Mouse (Mus musculus): ENCODE measurements around the gene Nhp2. TPM values are rescaled to one million over a fixed set of nuclear protein-coding genes. Genes with fewer than 3 reads are reported as not detected.

Gene Nhp2
- total RNA-seq, 2 experiments from 2014 or later, result 45.0 to 46.2 TPM

DNA sequence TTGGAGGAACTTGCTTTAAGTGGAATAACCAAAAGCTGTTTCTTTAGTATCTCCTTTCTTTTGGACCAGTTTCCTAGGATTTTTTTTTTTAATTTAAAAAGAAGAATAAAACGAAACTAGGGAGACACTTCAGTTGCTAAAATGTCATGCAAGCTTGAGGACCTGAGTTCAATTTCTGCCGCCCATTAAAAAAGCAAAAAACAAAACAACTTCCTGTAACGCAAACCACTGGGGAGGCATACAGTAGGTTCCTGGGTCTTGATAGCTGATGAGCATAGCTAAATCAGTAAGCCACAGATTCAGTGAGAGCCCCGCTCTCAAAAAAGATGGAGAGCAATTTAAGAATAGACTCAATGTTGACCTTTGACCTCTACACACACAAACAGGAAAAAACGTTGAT lies 19.0 kb downstream of the Nhp2 start:
- intact Hi-C loops (cut with DNase I), result loop anchor here (5.0 kb wide), 1 partner anchor 44 kb away; no protein-coding TSS in a partner anchor
- DNase-seq (ENCODE audit: extremely low spot score in 1 of 2, low spot score in 2 of 2), result no peak
- H3K4me3 ChIP-seq, result no peak overlapping the region
- no peak overlapping the region for H3K27ac ChIP-seq
- TF ChIP-seq CTCF (IDR thresholded peaks at IDR 0.05), result no peak

DNA sequence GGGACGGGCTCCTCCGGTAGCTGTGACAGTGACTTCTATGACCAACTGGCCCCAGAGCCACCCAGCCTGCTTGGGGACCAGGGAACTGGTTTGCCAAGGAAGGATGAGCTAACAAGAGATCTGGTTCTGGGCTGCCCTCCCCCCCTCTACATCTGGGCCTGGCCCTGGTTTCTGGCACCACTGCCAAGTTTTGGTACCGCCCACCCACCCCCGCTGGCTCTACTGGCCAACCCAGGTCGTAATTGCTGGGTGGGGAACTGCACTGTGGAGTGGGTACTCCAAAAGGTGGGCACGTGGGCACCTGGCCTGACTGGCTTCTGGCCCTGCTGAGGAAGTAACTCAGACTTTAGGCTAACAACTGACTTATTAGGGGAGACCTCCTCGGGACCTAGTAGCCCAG lies 21.2 kb downstream of the Nhp2 start:
- no peak for TF ChIP-seq CTCF (IDR thresholded peaks at IDR 0.05)
- no peak overlapping the region for H3K27ac ChIP-seq
- no peak overlapping the region for H3K4me3 ChIP-seq
- DNase-seq (ENCODE audit: extremely low spot score in 1 of 2, low spot score in 2 of 2), result no peak
- intact Hi-C loops (cut with DNase I), result no loop called here

DNA sequence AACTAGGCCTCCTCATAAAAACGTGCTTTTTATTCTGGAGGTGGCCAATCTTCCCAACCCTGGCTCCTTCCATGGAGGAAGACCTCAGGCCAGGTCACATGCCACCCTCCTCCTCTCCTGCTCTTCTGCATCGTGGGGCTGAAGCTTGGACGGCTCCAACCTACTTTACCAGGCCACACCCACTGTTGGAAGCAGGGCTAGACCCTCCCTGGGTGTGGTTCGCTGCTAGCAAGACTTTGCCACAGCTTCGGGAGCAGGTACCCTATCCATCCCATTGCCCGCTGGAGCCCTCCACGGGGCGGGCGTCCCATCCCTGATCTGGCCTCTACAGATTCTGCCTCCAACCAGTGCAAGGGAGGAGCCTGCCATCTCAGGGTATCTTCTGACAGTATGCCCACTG lies 23.7 kb downstream of the Nhp2 start:
- no peak for TF ChIP-seq CTCF (IDR thresholded peaks at IDR 0.05)
- intact Hi-C loops (cut with DNase I), result no loop called here
- Histone ChIP-seq H3K4me3 (no peak overlapping the region), H3K27ac (peak overlapping the region; percentile 32; the same call in 1 of the 2 replicates)
- no peak for DNase-seq (ENCODE audit: extremely low spot score in 1 of 2, low spot score in 2 of 2)

DNA sequence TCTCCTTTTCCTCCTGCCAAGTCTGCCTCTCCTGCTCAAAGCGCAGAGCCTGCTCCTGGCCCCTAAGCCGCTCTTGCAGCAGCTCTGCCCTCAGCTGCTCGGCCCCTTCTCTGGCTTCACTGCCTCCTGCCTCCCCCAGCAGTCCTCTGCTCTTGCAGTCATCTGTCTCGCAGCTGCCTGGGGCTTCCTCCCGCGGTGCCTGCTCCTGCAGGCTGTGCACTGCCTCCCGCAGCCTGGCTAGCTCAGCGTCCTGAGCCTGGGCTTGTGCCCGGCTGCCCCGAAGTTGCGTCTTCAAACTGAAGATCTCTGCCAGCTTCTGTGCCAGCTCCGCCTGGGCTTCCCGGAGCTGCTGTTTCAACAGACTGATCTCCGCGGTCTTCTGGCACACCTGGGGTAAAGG lies 24.2 kb downstream of the Nhp2 start:
- no peak for TF ChIP-seq CTCF (IDR thresholded peaks at IDR 0.05)
- no peak for DNase-seq (ENCODE audit: extremely low spot score in 1 of 2, low spot score in 2 of 2)
- intact Hi-C loops (cut with DNase I), result no loop called here
- Histone ChIP-seq H3K4me3 (no peak overlapping the region), H3K27ac (peak overlapping the region; percentile 32; the same call in 1 of the 2 replicates)

DNA sequence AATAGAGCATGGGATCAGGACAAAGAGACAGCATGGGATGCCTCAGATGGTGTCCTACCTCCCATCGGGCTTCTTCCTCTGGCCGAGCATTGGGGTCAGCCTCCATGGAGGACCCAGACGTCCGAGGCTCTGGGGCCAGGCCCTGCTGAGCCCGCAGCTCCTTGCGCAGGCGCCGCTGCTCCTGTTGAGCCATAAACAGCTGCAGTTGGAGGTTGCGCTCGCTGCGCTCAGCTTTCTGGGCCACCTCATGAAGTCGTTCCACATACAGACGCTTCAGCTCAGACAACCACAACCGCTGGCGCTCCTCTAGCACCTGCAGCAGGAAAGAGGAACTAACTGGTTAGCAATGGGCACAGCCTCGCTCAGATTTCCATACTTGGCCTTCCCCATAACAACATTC lies 24.7 kb downstream of the Nhp2 start:
- TF ChIP-seq CTCF (IDR thresholded peaks at IDR 0.05), result no peak
- Histone ChIP-seq H3K4me3 (no peak overlapping the region), H3K27ac (no peak overlapping the region)
- DNase-seq (ENCODE audit: extremely low spot score in 1 of 2, low spot score in 2 of 2), result no peak
- intact Hi-C loops (cut with DNase I), result no loop called here

DNA sequence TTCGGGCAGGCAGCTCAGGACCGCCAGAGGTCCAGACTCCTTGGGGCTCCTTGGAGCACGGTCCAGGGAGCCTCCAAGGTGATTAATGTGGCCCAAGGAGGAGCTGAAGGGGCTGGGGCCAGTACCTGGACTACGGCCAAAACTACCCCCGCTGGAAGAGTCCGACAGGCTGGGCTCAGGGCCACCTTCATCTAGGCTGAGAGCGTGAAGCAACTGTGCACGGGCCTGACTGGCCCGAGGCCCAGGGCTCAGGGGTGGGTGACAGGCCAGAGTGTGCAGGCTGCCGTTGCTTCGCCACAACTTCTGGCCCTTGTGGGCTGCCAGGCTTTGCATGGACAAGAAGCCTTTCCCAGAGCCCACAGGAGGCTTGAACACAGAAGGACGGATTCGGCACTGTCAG lies 25.8 kb downstream of the Nhp2 start:
- intact Hi-C loops (cut with DNase I), result no loop called here
- no peak for TF ChIP-seq CTCF (IDR thresholded peaks at IDR 0.05)

DNA sequence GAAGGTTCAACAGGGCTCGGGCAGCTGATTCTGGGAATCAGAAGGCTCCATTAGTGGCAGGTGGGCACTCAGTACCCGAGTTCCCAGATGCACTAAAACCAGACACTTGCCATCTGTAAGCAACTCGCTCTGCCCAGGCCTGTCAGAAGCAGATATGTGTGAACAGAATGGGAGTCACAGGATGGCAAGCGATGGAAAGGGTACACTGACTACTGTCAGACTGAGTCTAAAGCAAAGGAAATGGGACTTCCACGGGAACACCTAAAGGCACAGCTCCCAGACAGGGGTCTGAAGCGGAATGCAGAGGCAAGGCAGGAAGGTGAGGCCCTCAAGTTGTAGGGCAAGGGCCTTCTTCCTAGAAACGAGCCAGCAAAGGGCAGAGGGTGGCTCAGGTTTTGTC lies 26.7 kb downstream of the Nhp2 start:
- Histone ChIP-seq H3K4me3 (no peak overlapping the region), H3K27ac (0 out of 2 replicates have a peak overlapping the region, but pooled peaks have one; percentile 53)
- TF ChIP-seq CTCF (IDR thresholded peaks at IDR 0.05), result no peak
- DNase-seq (ENCODE audit: extremely low spot score in 1 of 2, low spot score in 2 of 2), result no peak
- intact Hi-C loops (cut with DNase I), result no loop called here

More for the DNA sequence above, 25.8 kb downstream of the Nhp2 start:
- Histone ChIP-seq H3K27ac (no peak overlapping the region), H3K4me3 (no peak overlapping the region)
- no peak for DNase-seq (ENCODE audit: extremely low spot score in 1 of 2, low spot score in 2 of 2)

DNA sequence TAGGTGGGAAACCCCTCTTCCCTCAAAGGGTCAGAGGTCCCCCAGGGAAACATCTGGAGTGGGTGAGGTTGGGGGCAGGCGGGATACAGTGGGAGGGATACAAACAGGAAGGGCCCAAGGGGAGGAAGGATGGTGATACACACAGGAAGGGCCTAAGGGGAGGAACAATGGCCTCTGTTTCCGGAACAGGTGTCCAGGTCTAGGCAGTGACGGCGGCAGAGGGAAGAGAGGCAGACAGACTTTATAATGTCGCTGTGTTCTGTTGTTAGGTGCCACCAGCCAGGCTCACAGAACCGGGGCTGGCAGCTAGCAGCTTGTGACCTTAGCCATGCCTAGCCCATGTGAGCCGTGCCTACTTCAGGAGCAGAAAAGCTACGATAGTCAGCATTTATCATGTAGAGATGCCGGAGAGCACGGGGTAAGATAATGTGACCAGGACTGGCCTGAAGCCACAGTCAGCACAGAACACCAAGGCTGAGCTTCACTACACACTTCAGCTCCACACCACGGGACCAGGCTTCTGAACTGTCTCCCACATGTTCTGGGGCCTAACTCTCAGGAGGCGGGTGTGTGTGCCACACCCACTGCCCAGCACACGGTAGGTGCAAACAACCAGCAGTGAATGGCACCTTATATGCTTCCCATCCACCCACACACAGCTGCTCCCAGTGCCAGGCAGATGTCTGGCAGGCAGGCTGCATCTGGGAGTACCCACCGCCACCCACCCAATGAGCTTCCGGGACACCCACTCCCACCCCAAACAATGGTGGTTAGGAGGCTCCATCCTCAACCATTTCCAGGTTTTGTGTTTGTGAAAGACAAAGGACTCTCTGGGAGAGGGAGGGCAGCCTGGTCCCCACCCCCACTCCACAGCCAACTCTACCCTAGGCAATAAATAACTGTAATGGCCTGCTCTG lies 27.5 kb downstream of the Nhp2 start:
- TF ChIP-seq CTCF (IDR thresholded peaks at IDR 0.05), result no peak
- intact Hi-C loops (cut with DNase I), result no loop called here
- DNase-seq (ENCODE audit: extremely low spot score in 1 of 2, low spot score in 2 of 2), result peak in 1 of 2 experiments; percentile 9
- Histone ChIP-seq H3K27ac (peak overlapping the region; percentile 53), H3K4me3 (no peak overlapping the region)

DNA sequence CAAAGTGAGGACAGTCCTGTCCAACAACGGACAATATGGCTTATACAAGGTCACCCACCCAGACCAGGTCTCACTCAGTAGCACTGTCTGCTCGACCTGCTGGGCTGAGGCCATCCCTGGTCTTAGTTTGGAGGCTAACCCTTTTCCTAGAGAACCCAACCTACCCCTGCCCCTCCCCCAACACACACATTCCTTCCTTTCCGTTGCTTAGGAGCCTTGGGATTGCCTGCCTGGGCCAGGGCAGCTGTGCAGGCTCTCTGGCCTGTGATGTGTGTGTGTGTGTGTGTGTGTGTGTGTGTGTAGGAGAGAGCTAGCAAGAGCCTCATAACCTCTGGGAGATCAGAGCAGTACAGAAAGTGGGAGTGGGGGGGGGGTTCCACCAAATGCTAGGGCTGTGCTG lies 29.0 kb downstream of the Nhp2 start:
- H3K27ac ChIP-seq, result no peak overlapping the region
- intact Hi-C loops (cut with DNase I), result no loop called here
- no peak for DNase-seq (ENCODE audit: extremely low spot score in 1 of 2, low spot score in 2 of 2)
- H3K4me3 ChIP-seq, result no peak overlapping the region
- no peak for TF ChIP-seq CTCF (IDR thresholded peaks at IDR 0.05)

DNA sequence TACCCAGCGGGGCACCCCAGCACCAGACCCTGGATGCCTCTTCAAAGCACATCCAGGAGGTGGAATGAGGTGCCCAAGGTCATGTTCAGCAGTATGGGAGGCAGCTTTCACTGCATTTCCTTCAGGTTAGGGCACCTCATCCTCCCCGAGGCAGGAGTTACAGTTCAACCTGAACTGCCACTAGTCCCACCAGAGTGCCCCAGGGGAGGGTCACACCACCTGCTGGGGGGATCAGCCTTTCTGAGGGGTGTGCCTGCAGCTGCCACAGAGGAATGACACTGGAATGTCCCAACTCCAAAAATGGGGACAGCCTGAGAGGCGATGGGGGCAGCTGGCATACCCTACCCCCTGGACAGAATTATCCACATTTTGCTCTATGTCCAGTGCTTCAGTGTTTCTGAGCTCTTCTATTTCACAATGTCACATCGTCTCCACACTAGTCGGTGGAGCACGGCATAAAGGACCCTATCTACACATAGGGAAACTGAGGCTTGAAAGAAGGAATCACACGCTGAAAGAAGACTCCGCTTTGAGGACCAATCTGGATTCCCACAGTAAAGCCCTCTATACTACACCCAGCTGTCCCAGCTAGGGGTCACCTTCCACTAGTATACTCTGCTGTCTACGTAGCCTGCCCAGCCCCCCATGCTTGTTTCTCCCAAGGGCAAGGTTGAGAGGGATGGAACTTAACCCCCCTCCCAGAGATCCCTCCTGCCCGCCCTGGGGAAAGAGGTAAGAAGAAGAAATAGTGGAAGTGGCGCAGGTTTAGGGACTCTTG lies 29.8 kb downstream of the Nhp2 start:
- H3K27ac ChIP-seq, result peak overlapping the region; percentile 80
- intact Hi-C loops (cut with DNase I), result no loop called here
- H3K4me3 ChIP-seq, result peak overlapping the region; percentile 52
- TF ChIP-seq CTCF (IDR thresholded peaks at IDR 0.05), result no peak
- DNase-seq (ENCODE audit: extremely low spot score in 1 of 2, low spot score in 2 of 2), result no peak

DNA sequence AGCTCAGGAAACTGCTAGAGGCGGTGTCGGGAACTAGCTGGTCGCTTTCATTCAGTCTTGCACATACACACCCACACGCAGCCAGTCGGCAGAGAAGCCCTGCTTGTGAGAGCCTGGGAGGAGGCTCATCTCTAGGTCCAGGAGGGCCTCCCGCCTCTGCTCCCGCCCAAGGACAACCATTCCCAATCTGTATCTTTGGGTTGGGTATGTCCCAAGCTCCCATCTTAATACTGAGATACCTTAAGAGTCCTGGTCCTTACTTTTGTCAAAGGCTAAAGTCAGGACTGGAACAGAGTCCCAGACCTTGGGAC lies 30.3 kb downstream of the Nhp2 start:
- intact Hi-C loops (cut with DNase I), result loop anchor here (5.0 kb wide), 1 partner anchor 33 kb away; the partner anchor contains the start of gene Nhp2
- peak overlapping the region; percentile 52 for H3K4me3 ChIP-seq
- H3K27ac ChIP-seq, result peak overlapping the region; percentile 80
- TF ChIP-seq CTCF (IDR thresholded peaks at IDR 0.05), result no peak
- no peak for DNase-seq (ENCODE audit: extremely low spot score in 1 of 2, low spot score in 2 of 2)

DNA sequence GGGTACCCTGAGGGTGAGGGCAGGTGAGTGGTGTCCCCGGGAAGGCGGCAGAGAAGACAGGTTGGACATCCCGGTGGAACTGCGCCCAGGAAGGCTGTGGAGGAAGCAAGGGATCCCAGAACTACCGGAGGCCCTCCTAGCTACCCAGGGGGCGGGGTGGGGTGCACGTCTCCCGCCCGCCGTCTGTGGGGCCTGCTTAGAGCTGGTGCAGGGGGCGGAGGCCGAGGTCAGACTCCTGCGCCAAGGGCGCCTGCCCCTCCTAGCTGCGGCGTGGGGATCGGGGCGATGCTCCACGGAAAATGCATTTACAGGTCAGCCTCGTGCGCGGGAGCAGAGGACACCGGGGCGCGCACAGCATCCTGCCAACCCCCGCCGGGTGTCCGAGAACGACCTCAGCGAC lies 30.7 kb downstream of the Nhp2 start:
- peak overlapping the region; percentile 52 for H3K4me3 ChIP-seq
- peak overlapping the region; percentile 80 for H3K27ac ChIP-seq
- intact Hi-C loops (cut with DNase I), result loop anchor here (5.0 kb wide), 1 partner anchor 33 kb away; the partner anchor contains the start of gene Nhp2
- TF ChIP-seq CTCF (IDR thresholded peaks at IDR 0.05), result no peak
- peak in 1 of 2 experiments; percentile 22 for DNase-seq (ENCODE audit: extremely low spot score in 1 of 2, low spot score in 2 of 2)
